Mouse (Mus musculus): ENCODE results near the gene Grpel1. TPM values are rescaled to one million over a fixed set of nuclear protein-coding genes. Genes with fewer than 3 reads are reported as not detected.

The Grpel1 gene
- polyA plus RNA-seq, 1 experiment from 2014 or later: 53.2 TPM

- peak; percentile 80 for TF ChIP-seq CTCF (IDR thresholded peaks at IDR 0.05; ENCODE audit: low read depth)
- Histone ChIP-seq H3K27ac (ENCODE audit: low read depth) (no peak overlapping the region), H3K9me3 (ENCODE audit: low read depth, low read length) (no peaks in the 10 kb centered on the region), H3K36me3 (ENCODE audit: insufficient read depth) (peaks cover 65% of the 10 kb centered on the region), H3K27me3 (ENCODE audit: insufficient read depth, low read length) (no peaks in the 10 kb centered on the region), H3K9ac (no peak overlapping the region), H3K4me2 (no peak overlapping the region), H3K4me3 (ENCODE audit: low read depth, low read length) (no peak overlapping the region), H3K4me1 (ENCODE audit: insufficient read depth) (no peaks in the 10 kb centered on the region)
- 82% methylated on average over 5 of the region's 5 CpGs for WGBS
- peak; percentile 82 for DNase-seq
- peak; percentile 54; the same call in 1 of the 2 replicates for ATAC-seq (ENCODE audit: insufficient read depth)
These were observed 9.5 kb downstream of the Grpel1 start for GRCm38 (mm10) chr5:36474283-36474682.

DNA sequence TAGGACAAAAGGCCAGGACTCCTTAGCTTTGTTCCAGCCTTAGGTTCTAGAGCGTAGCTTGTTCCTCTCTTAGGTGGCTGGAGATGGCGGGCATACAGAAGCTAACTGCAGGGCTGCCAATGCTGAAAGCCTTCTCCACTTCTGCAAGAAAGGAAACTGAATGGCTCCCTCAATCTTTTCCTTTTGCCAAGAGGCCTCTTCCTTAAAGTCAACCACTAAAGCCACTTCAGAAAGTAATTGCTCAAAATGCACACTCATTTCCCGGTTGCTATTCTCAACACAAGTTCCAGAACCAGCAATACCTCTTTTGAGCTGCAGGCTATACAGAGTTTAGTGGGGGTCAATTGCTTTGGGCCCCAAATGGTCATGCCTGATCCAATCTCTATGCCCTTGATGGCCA is 12.7 kb downstream of the Grpel1 start:
- no peak overlapping the region for H3K4me3 ChIP-seq (ENCODE audit: low read depth, low read length)
- 92% methylated on average over 3 of the region's 3 CpGs for WGBS
- TF ChIP-seq CTCF (IDR thresholded peaks at IDR 0.05; ENCODE audit: low read depth): no peak
- no peak overlapping the region for H3K9ac ChIP-seq
- H3K27ac ChIP-seq (ENCODE audit: low read depth): no peak overlapping the region
- H3K36me3 ChIP-seq (ENCODE audit: insufficient read depth): peaks cover 33% of the 10 kb centered on the region
- no peaks in the 10 kb centered on the region; the same call in 1 of the 2 replicates for H3K4me1 ChIP-seq (ENCODE audit: insufficient read depth)
- no peak overlapping the region for H3K4me2 ChIP-seq
- ATAC-seq (ENCODE audit: insufficient read depth) (no peak), DNase-seq (no peak)
- H3K27me3 ChIP-seq (ENCODE audit: insufficient read depth, low read length): no peaks in the 10 kb centered on the region
- no peaks in the 10 kb centered on the region for H3K9me3 ChIP-seq (ENCODE audit: low read depth, low read length)

- Histone ChIP-seq H3K4me2 (no peak overlapping the region), H3K4me1 (ENCODE audit: insufficient read depth) (peaks cover 7% of the 10 kb centered on the region), H3K27me3 (ENCODE audit: insufficient read depth, low read length) (no peaks in the 10 kb centered on the region), H3K36me3 (ENCODE audit: insufficient read depth) (peaks cover 23% of the 10 kb centered on the region; the same call in 1 of the 2 replicates), H3K9me3 (ENCODE audit: low read depth, low read length) (no peaks in the 10 kb centered on the region), H3K9ac (no peak overlapping the region), H3K27ac (ENCODE audit: low read depth) (no peak overlapping the region), H3K4me3 (ENCODE audit: low read depth, low read length) (no peak overlapping the region)
- 83% methylated on average over 6 of the region's 6 CpGs for WGBS
- ATAC-seq (ENCODE audit: insufficient read depth) (no peak), DNase-seq (no peak)
- no peak for TF ChIP-seq CTCF (IDR thresholded peaks at IDR 0.05; ENCODE audit: low read depth)
These were observed 14.0 kb downstream of the Grpel1 start for GRCm38 (mm10) chr5:36478540-36479420.

- Histone ChIP-seq H3K27me3 (ENCODE audit: insufficient read depth, low read length) (no peaks in the 10 kb centered on the region), H3K4me3 (ENCODE audit: low read depth, low read length) (no peak overlapping the region), H3K27ac (ENCODE audit: low read depth) (no peak overlapping the region), H3K4me2 (no peak overlapping the region), H3K9me3 (ENCODE audit: low read depth, low read length) (no peaks in the 10 kb centered on the region), H3K9ac (no peak overlapping the region), H3K4me1 (ENCODE audit: insufficient read depth) (peaks cover 7% of the 10 kb centered on the region), H3K36me3 (ENCODE audit: insufficient read depth) (peaks cover 17% of the 10 kb centered on the region; the same call in 1 of the 2 replicates)
- DNase-seq (no peak), ATAC-seq (ENCODE audit: insufficient read depth) (no peak)
- TF ChIP-seq CTCF (IDR thresholded peaks at IDR 0.05; ENCODE audit: low read depth): no peak
- WGBS: 70% methylated on average over 2 of the region's 2 CpGs
These were observed 14.9 kb downstream of the Grpel1 start for GRCm38 (mm10) chr5:36479735-36480134.

GRCm38 (mm10) chr5:36480398-36480797 is 15.6 kb downstream of the Grpel1 start:
- Histone ChIP-seq H3K27ac (ENCODE audit: low read depth) (no peak overlapping the region), H3K4me3 (ENCODE audit: low read depth, low read length) (no peak overlapping the region), H3K4me2 (no peak overlapping the region), H3K36me3 (ENCODE audit: insufficient read depth) (peaks cover 13% of the 10 kb centered on the region; the same call in 1 of the 2 replicates), H3K4me1 (ENCODE audit: insufficient read depth) (peaks cover 7% of the 10 kb centered on the region), H3K27me3 (ENCODE audit: insufficient read depth, low read length) (peaks cover 4% of the 10 kb centered on the region), H3K9ac (no peak overlapping the region), H3K9me3 (ENCODE audit: low read depth, low read length) (no peaks in the 10 kb centered on the region)
- no peak for ATAC-seq (ENCODE audit: insufficient read depth)
- no peak for DNase-seq
- no peak for TF ChIP-seq CTCF (IDR thresholded peaks at IDR 0.05; ENCODE audit: low read depth)
- 92% methylated on average over 4 of the region's 4 CpGs for WGBS

- TF ChIP-seq CTCF (IDR thresholded peaks at IDR 0.05; ENCODE audit: low read depth): no peak
- Histone ChIP-seq H3K9me3 (ENCODE audit: low read depth, low read length) (no peaks in the 10 kb centered on the region), H3K4me3 (ENCODE audit: low read depth, low read length) (no peak overlapping the region), H3K4me2 (no peak overlapping the region), H3K4me1 (ENCODE audit: insufficient read depth) (peaks cover 7% of the 10 kb centered on the region), H3K27ac (ENCODE audit: low read depth) (no peak overlapping the region), H3K36me3 (ENCODE audit: insufficient read depth) (peaks cover 6% of the 10 kb centered on the region; the same call in 1 of the 2 replicates), H3K27me3 (ENCODE audit: insufficient read depth, low read length) (peaks cover 11% of the 10 kb centered on the region), H3K9ac (no peak overlapping the region)
- WGBS: 61% methylated on average over 1 of the region's 1 CpGs
- ATAC-seq (ENCODE audit: insufficient read depth) (no peak), DNase-seq (no peak)
These were observed 16.3 kb downstream of the Grpel1 start for GRCm38 (mm10) chr5:36481114-36481513.
